Mouse (Mus musculus) megakaryocyte, embryonic 14.5 days (primary cell): ENCODE data around the gene Ranbp9.

ENCODE experiments used
- FLI1 ChIP-seq: IDR thresholded peaks from 2 replicates; pipeline ENCODE4 v1.6.1; 2012; ENCODE audit warnings: low read length, inconsistent platforms, mixed read lengths
- GATA1 ChIP-seq: IDR thresholded peaks from 3 replicates; pipeline ENCODE4 v1.6.1; 2012; ENCODE audit warnings: mixed read lengths, low read length, inconsistent platforms, borderline replicate concordance

DNA sequence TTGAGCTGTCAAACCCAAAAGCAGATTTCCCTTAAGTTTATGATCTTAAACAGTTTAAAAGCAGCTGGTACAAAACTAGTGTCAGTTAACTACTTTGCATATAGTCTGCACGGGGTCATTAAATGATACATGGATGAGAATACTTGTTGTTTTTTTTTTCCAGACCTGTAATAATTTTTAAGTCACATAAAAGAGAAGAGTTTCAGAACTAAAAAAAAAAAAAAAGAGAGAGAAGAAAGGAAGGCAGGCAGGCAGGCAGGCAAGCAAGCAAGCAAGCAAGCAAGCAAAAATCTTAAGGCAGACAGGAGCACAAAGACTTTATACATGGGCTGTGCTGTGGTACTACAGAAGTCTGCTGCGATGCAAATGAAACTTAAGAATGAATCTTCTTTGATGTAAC lies 47.7 kb downstream of the Ranbp9 start:
- TF ChIP-seq FLI1 (no peak), GATA1 (no peak)
